Mouse (Mus musculus) liver, embryonic 11.5 days (tissue): Measurements from ENCODE around the gene Themis. TPM values are rescaled to one million over a fixed set of nuclear protein-coding genes. Genes with fewer than 3 reads are reported as not detected.

Experiments
- ATAC-seq: fragments of 200-750 bp; cut with Nextera tagmentation; replicated peaks from 2 replicates; pipeline ENCODE4 v1.8.0; 2017; ENCODE audit warnings: moderate number of reproducible peaks, mild to moderate bottlenecking, moderate TSS enrichment, moderate library complexity; ENCODE audit not compliant: low FRiP score
- DNase-seq: peaks from one replicate; pipeline ENCODE4 v3.0.0-alpha.2; 2017; ENCODE audit warnings: low spot score
- H3K27ac ChIP-seq: fragments of 300-500 bp; sonication (generic); 2 replicates; pipeline ENCODE4 v1.5.1; 2014; ENCODE audit warnings: mild to moderate bottlenecking, low read depth, low read length, control low read depth
- H3K27me3 ChIP-seq: fragments of 300-500 bp; sonication (generic); replicated peaks from 2 replicates; pipeline ENCODE4 v1.6.1; 2014; ENCODE audit warnings: low read length, mixed read lengths; ENCODE audit not compliant: control insufficient read depth, insufficient read depth
- H3K36me3 ChIP-seq: fragments of 300-500 bp; sonication (generic); 2 replicates; pipeline ENCODE4 v1.6.1; 2014; ENCODE audit warnings: mild to moderate bottlenecking, low read length, moderate library complexity, mixed read lengths; ENCODE audit not compliant: control insufficient read depth, insufficient read depth
- H3K4me1 ChIP-seq: fragments of 300-500 bp; sonication (generic); replicated peaks from 2 replicates; pipeline ENCODE4 v1.6.1; 2014; ENCODE audit warnings: low read length, mixed read lengths; ENCODE audit not compliant: control insufficient read depth, insufficient read depth
- H3K4me2 ChIP-seq: fragments of 300-500 bp; sonication (generic); 2 replicates; pipeline ENCODE4 v1.6.1; 2014; ENCODE audit warnings: mild to moderate bottlenecking, control low read depth, moderate library complexity
- H3K4me3 ChIP-seq: fragments of 300-500 bp; sonication (generic); 2 replicates; pipeline ENCODE4 v1.5.1; 2014; ENCODE audit warnings: low read depth, low read length, control low read depth
- H3K9ac ChIP-seq: fragments of 300-500 bp; sonication (generic); 2 replicates; pipeline ENCODE4 v1.6.1; 2014; ENCODE audit warnings: low read depth, low read length, control low read depth
- H3K9me3 ChIP-seq: fragments of 300-500 bp; sonication (generic); 2 replicates; pipeline ENCODE4 v1.6.1; 2016; ENCODE audit warnings: low read length, inconsistent platforms, mixed read lengths; ENCODE audit not compliant: control insufficient read depth
- WGBS: fragments of 180-500 bp; shearing (Covaris S2); extraction: QIAGEN DNeasy Blood & Tissue Kit; methylation state at CpG from one replicate; pipeline ENCODE4 v1.1.7; 2014; 5-methylcytosine and 5-hydroxymethylcytosine counted together
- polyA plus RNA-seq: library from polyadenylated mRNA; unstranded; fragments of >200 nt; fragmentation: Nextera tagmentation; extraction: Ambion mirVana; gene quantifications from 2 replicates; pipeline ENCODE4 v1.2.1, GENCODE M21; 2014

The Themis gene
- polyA plus RNA-seq = 0.08 TPM in 1 of 2 replicates, not detected in the other

DNA sequence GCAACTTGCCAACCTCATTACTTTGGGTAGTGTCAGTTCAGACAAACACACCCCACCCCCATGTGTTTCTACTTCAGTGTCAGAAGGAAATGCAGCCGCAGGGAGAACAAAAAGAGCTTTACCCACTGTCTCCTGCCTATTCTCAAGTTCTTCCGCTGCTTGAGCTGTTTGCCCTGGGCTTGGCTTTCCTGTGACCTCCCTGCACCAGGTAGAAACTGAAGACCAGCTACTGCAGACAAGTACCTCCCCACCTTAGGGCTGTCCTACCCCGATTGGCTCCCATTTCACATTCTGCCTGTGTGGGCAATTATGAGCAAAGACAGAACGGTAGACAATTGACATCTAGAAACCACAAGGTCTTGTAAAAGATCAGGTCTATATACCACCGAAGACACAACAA is at the start of gene Themis:
Gene Themis, plus strand, starts transcription at position 100 of the 400 bp plus-strand sequence.
- no peaks in the 10 kb centered on the region for H3K9me3 ChIP-seq
- H3K4me2 ChIP-seq = no peak within 1 kb of the TSS
- H3K4me1 ChIP-seq = no peaks in the 10 kb centered on the region
- H3K27me3 ChIP-seq = no peaks in the 10 kb centered on the region
- H3K27ac ChIP-seq = no peak within 1 kb of the TSS
- WGBS = 46% methylated on average over 5 of the region's 5 CpGs
- H3K9ac ChIP-seq = no peak within 1 kb of the TSS
- no peaks in the 10 kb centered on the region for H3K36me3 ChIP-seq
- no peak within 1 kb of the TSS for H3K4me3 ChIP-seq
- ATAC-seq (no peak), DNase-seq (no peak)

GRCm38 (mm10) chr10:28619415-28619814 is 48.7 kb upstream of the Themis start:
- Histone ChIP-seq H3K9ac (no peak overlapping the region), H3K9me3 (no peaks in the 10 kb centered on the region), H3K27ac (no peak overlapping the region), H3K36me3 (no peaks in the 10 kb centered on the region), H3K4me2 (no peak overlapping the region), H3K4me1 (no peaks in the 10 kb centered on the region), H3K27me3 (no peaks in the 10 kb centered on the region), H3K4me3 (no peak overlapping the region)
- ATAC-seq = no peak
- DNase-seq = no peak
- 81% methylated on average over 1 of the region's 1 CpGs for WGBS

DNA sequence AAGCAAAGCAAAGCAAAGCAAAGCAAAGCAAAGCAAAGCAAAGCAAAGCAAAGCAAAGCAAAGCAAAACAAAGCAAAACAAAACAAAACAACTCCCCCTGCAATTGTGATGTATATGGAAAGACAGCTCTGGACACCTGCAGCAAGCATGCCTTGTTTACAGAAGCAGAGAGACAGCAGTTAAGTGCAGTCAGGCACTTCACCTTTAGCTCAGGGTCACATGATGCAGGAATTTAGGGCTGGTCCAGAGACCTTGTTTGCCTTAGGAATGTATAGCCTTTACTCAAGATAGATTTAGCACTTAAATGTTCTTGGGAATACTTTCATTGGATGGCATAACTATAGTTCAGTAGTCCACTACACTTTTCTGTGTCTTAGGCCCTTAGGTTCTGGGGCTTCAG is 32.1 kb upstream of the Themis start:
- ATAC-seq = no peak
- Histone ChIP-seq H3K27ac (no peak overlapping the region), H3K9me3 (no peaks in the 10 kb centered on the region)

GRCm38 (mm10) chr10:28641887-28642286 is 26.3 kb upstream of the Themis start:
- 91% methylated on average over 2 of the region's 2 CpGs for WGBS
- Histone ChIP-seq H3K27me3 (no peaks in the 10 kb centered on the region), H3K36me3 (no peaks in the 10 kb centered on the region), H3K4me2 (no peak overlapping the region), H3K27ac (no peak overlapping the region), H3K9ac (no peak overlapping the region), H3K4me3 (no peak overlapping the region), H3K9me3 (no peaks in the 10 kb centered on the region), H3K4me1 (no peaks in the 10 kb centered on the region)
- DNase-seq (no peak), ATAC-seq (no peak)

More for the DNA sequence above, 32.1 kb upstream of the Themis start:
- Histone ChIP-seq H3K4me1 (no peaks in the 10 kb centered on the region), H3K4me2 (no peak overlapping the region), H3K27me3 (no peaks in the 10 kb centered on the region), H3K9ac (no peak overlapping the region), H3K36me3 (no peaks in the 10 kb centered on the region), H3K4me3 (no peak overlapping the region)
- no peak for DNase-seq

GRCm38 (mm10) chr10:28647855-28648254 is 20.3 kb upstream of the Themis start:
- Histone ChIP-seq H3K4me2 (no peak overlapping the region), H3K36me3 (no peaks in the 10 kb centered on the region), H3K4me1 (no peaks in the 10 kb centered on the region), H3K4me3 (no peak overlapping the region), H3K9me3 (no peaks in the 10 kb centered on the region), H3K27me3 (no peaks in the 10 kb centered on the region), H3K9ac (no peak overlapping the region), H3K27ac (no peak overlapping the region)
- DNase-seq (no peak), ATAC-seq (no peak)
- 88% methylated on average over 2 of the region's 2 CpGs for WGBS

- H3K4me3 ChIP-seq = no peak overlapping the region
- H3K9ac ChIP-seq = no peak overlapping the region
- H3K27ac ChIP-seq = no peak overlapping the region
- no peak overlapping the region for H3K4me2 ChIP-seq
- DNase-seq (no peak), ATAC-seq (no peak)
- no peaks in the 10 kb centered on the region for H3K27me3 ChIP-seq
- no peaks in the 10 kb centered on the region for H3K4me1 ChIP-seq
- no peaks in the 10 kb centered on the region for H3K9me3 ChIP-seq
- 75% methylated on average over 6 of the region's 6 CpGs for WGBS
- no peaks in the 10 kb centered on the region for H3K36me3 ChIP-seq
Observed at GRCm38 (mm10) chr10:28649109-28649899, 18.9 kb upstream of the Themis start.

- Histone ChIP-seq H3K4me2 (no peak overlapping the region), H3K4me1 (no peaks in the 10 kb centered on the region), H3K27ac (no peak overlapping the region), H3K4me3 (no peak overlapping the region), H3K9me3 (no peaks in the 10 kb centered on the region), H3K27me3 (no peaks in the 10 kb centered on the region), H3K36me3 (no peaks in the 10 kb centered on the region), H3K9ac (no peak overlapping the region)
- 27% methylated on average over 1 of the region's 1 CpGs for WGBS
- DNase-seq = no peak
- ATAC-seq = no peak
Observed at GRCm38 (mm10) chr10:28649900-28650160, 18.3 kb upstream of the Themis start.

GRCm38 (mm10) chr10:28651910-28652309 is 16.2 kb upstream of the Themis start:
- H3K9me3 ChIP-seq = no peaks in the 10 kb centered on the region
- H3K4me1 ChIP-seq = no peaks in the 10 kb centered on the region
- H3K27ac ChIP-seq = no peak overlapping the region
- DNase-seq (no peak), ATAC-seq (no peak)
- H3K27me3 ChIP-seq = no peaks in the 10 kb centered on the region
- no peak overlapping the region for H3K4me3 ChIP-seq
- 51% methylated on average over 2 of the region's 2 CpGs for WGBS
- H3K36me3 ChIP-seq = no peaks in the 10 kb centered on the region
- no peak overlapping the region for H3K9ac ChIP-seq
- no peak overlapping the region for H3K4me2 ChIP-seq

DNA sequence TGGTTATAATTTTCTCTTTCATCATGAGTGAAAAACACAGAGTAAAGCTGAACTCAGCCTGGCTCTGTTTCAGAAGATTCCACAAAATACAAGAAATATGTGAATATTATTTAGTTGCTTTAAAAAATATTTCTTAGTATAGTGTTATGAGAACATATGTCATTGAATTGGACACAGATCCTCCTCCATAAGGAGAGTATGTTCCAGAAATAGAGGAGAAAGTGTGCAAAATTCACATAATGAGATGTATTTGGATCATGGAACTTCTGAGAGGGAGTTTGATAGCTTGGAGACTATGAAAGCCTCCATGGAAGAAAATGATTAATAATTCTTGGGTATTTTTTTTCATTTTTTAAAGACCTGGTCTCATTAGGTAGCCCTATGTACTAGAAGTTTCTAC is 13.4 kb upstream of the Themis start:
- Histone ChIP-seq H3K4me3 (no peak overlapping the region), H3K4me1 (no peaks in the 10 kb centered on the region), H3K27me3 (no peaks in the 10 kb centered on the region), H3K27ac (no peak overlapping the region), H3K9ac (no peak overlapping the region), H3K4me2 (no peak overlapping the region), H3K36me3 (no peaks in the 10 kb centered on the region), H3K9me3 (no peaks in the 10 kb centered on the region)
- ATAC-seq = no peak
- no peak for DNase-seq
